Mouse (Mus musculus) stomach, embryonic 16.5 days (tissue): Measurements from ENCODE around the gene Spon1. TPM values are rescaled to one million over a fixed set of nuclear protein-coding genes. Genes with fewer than 3 reads are reported as not detected.

Experiments used
- ATAC-seq: fragments of 200-750 bp; cut with Nextera tagmentation; 2 replicates; pipeline ENCODE4 v1.8.0; 2017; ENCODE audit warnings: moderate number of reproducible peaks, moderate TSS enrichment; ENCODE audit not compliant: insufficient read depth, low FRiP score
- H3K27ac ChIP-seq: fragments of 300-500 bp; sonication (generic); 2 replicates; pipeline ENCODE4 v1.5.1; 2014; ENCODE audit warnings: low read length
- H3K27me3 ChIP-seq: fragments of 300-500 bp; sonication (generic); 2 replicates; pipeline ENCODE4 v1.6.1; 2014; ENCODE audit warnings: low read length, control low read depth, mixed read lengths; ENCODE audit not compliant: control insufficient read depth, insufficient read depth
- H3K36me3 ChIP-seq: fragments of 300-500 bp; sonication (generic); 2 replicates; pipeline ENCODE4 v1.6.1; 2014; ENCODE audit warnings: low read length; ENCODE audit not compliant: control insufficient read depth, insufficient read depth
- H3K4me1 ChIP-seq: fragments of 300-500 bp; sonication (generic); 2 replicates; pipeline ENCODE4 v1.6.1; 2014; ENCODE audit warnings: low read length, control low read depth, mixed read lengths; ENCODE audit not compliant: control insufficient read depth, insufficient read depth
- H3K4me2 ChIP-seq: fragments of 300-500 bp; sonication (generic); 2 replicates; pipeline ENCODE4 v1.6.1; 2014; ENCODE audit warnings: low read depth, low read length, mixed read lengths
- H3K4me3 ChIP-seq: fragments of 300-500 bp; sonication (generic); replicated peaks from 2 replicates; pipeline ENCODE4 v1.5.1; 2014; ENCODE audit warnings: mild to moderate bottlenecking, low read length
- H3K9ac ChIP-seq: fragments of 300-500 bp; sonication (generic); 2 replicates; pipeline ENCODE4 v1.6.1; 2014; ENCODE audit warnings: low read length
- H3K9me3 ChIP-seq: fragments of 300-500 bp; sonication (generic); replicated peaks from 2 replicates; pipeline ENCODE4 v1.6.1; 2016; ENCODE audit warnings: low read length, control low read depth; ENCODE audit not compliant: control insufficient read depth
- WGBS: fragments of 180-500 bp; shearing (Covaris S2); extraction: QIAGEN DNeasy Blood & Tissue Kit; methylation state at CpG from one replicate; pipeline ENCODE4 v1.1.7; 2014; 5-methylcytosine and 5-hydroxymethylcytosine counted together
- polyA plus RNA-seq: library from polyadenylated mRNA; unstranded; fragments of >200 nt; fragmentation: Nextera tagmentation; extraction: Ambion mirVana; gene quantifications from 2 replicates; pipeline ENCODE4 v1.2.1, GENCODE M21; 2015

Spon1 gene
- polyA plus RNA-seq, 1 experiment from 2014 or later, result 17.8 TPM

DNA sequence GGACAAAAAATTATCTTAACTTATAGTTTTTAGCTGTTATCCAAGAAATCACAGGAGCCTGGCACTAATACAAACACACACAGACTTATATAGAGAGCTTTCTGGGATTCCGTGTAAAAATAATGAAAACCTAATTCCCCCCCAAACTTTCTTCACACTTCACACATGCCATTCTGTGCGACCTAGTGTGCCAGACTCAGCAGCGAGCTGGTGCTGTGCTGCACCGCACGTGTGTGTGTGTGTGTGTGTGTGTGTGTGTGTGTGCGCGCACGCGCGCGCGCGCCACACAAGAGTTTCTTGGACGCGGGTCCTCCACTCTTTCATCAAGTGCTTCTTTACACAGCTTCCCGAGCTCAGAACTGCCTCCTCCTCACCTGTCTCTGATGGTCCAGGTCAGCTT is 292.4 kb downstream of the Spon1 start:
- H3K4me2 ChIP-seq, result no peak overlapping the region
- no peak overlapping the region for H3K27ac ChIP-seq
- H3K9me3 ChIP-seq, result no peaks in the 10 kb centered on the region
- H3K36me3 ChIP-seq, result no peaks in the 10 kb centered on the region; the same call in 1 of the 2 replicates
- ATAC-seq, result no peak
- no peak overlapping the region for H3K4me3 ChIP-seq
- H3K27me3 ChIP-seq, result no peaks in the 10 kb centered on the region
- H3K4me1 ChIP-seq, result no peaks in the 10 kb centered on the region
- WGBS, result 91% methylated on average over 16 of the region's 16 CpGs
- H3K9ac ChIP-seq, result no peak overlapping the region

DNA sequence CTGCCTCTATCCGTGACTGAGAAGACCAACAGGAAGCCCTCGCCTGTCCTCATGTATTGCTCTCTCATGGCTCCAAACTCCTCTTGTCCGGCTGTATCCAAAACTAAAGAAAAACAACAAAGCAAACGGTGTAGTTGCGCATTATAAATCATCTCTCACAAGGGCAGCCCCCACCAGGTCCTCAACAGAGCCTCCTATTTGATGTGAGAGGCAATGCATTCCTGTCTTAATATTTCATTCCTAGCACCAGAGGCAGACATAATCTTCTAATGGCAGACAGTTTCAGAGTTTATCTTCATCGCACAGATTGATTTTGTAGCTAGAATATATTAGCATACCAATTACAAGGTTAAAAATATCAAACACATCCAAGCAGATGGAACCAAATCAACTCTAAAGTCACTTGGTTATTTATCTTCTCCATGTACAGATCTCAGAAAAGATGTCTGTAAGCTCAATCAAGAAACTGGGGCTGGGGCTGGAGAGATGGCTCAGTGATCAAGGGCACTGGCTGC is 293.2 kb downstream of the Spon1 start:
- Histone ChIP-seq H3K9me3 (no peaks in the 10 kb centered on the region), H3K27me3 (no peaks in the 10 kb centered on the region), H3K4me1 (no peaks in the 10 kb centered on the region; the same call in 1 of the 2 replicates), H3K9ac (no peak overlapping the region), H3K4me2 (no peak overlapping the region), H3K36me3 (no peaks in the 10 kb centered on the region; the same call in 1 of the 2 replicates), H3K4me3 (no peak overlapping the region), H3K27ac (no peak overlapping the region)
- ATAC-seq, result no peak
- WGBS, result 83% methylated on average over 6 of the region's 6 CpGs

DNA sequence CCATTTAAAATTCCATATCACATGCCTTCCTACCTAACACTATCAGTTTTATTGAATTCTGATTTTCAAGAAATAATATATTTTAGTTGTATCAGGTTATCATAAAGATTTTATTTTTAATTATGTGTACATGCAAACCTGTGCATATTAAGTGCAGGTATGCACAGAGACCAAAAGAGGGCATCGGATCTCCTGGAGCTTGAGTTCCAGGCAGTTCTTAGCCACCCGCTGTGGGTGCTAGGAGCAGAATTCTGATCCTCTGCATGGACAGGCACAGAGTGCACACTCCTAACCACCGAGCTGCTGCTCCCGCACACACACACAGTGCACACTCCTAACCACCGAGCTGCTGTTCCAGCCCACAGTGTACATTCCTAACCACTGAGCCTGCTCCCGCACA is 294.6 kb downstream of the Spon1 start:
- H3K4me2 ChIP-seq, result no peak overlapping the region
- no peak overlapping the region for H3K27ac ChIP-seq
- WGBS, result 96% methylated on average over 6 of the region's 6 CpGs
- ATAC-seq, result no peak
- no peaks in the 10 kb centered on the region for H3K9me3 ChIP-seq
- no peak overlapping the region for H3K4me3 ChIP-seq
- H3K27me3 ChIP-seq, result no peaks in the 10 kb centered on the region
- no peak overlapping the region for H3K9ac ChIP-seq
- H3K4me1 ChIP-seq, result peaks cover 5% of the 10 kb centered on the region
- no peaks in the 10 kb centered on the region for H3K36me3 ChIP-seq

DNA sequence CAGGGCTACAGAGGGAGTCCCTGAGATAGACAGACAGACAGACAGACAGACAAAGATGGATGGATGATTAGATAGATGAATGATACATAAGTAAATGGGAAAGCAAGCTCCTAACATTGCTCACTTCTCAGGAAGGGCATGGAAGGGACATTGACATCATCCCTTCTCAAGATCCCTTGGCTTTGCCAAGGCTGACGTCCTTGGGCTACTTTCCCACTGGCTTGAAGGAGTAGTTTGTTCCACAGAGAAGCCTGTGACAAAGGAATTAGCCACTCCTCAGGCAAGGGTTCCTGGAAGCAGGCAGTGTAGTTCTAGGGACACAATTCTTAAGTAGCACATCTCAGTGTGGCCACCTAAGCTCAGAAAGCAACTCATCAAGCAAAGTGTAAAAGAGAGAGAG is 296.7 kb downstream of the Spon1 start:
- 78% methylated on average over 1 of the region's 1 CpGs for WGBS
- Histone ChIP-seq H3K36me3 (no peaks in the 10 kb centered on the region), H3K4me3 (no peak overlapping the region), H3K27ac (no peak overlapping the region), H3K4me2 (no peak overlapping the region), H3K27me3 (no peaks in the 10 kb centered on the region), H3K9ac (no peak overlapping the region), H3K9me3 (no peaks in the 10 kb centered on the region), H3K4me1 (peaks cover 17% of the 10 kb centered on the region)
- no peak for ATAC-seq

DNA sequence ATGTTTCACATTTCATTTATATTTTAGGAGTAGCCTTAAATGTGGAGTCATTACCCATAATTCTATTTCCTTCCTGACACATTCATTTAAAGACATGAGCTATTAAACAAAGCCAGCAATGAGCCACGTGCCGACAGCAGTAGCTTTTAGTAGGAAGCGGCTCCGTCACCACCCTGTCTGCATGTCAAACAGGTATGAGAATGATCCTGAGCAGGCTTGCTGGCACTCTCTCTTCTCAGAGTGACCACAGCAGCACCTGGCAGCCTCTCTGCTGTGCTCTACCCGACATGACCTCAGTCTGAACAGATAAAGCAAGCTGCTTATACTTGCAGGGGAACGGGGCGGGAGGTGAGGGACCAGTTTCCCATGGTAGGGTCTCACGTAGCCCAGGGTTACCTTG is 297.7 kb downstream of the Spon1 start:
- peak; percentile 64 for ATAC-seq

DNA sequence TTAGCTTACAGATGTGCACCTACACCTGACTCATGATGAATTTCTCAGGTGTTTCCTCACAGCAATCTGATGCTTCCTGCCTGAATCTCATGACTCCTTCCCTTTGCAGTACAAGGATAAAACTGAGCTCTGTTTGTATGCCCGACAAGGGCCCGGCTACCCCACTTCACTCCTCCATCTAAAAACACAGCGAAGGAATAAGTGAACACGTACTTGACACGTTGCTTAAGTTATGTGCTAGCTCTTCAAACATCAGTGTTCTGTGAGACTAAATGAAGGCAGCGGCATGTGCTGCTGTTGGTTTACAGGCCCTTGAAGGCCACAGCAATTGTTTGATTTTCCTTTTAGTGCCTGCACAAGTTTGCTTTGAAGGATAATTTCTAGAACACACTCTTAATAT is 298.2 kb downstream of the Spon1 start:
- no peaks in the 10 kb centered on the region for H3K9me3 ChIP-seq
- no peaks in the 10 kb centered on the region for H3K27me3 ChIP-seq
- H3K27ac ChIP-seq, result peak overlapping the region; percentile 18
- H3K9ac ChIP-seq, result 0 out of 2 replicates have a peak overlapping the region, but pooled peaks have one; percentile 5
- WGBS, result 68% methylated on average over 6 of the region's 6 CpGs
- ATAC-seq, result no peak
- H3K4me3 ChIP-seq, result no peak overlapping the region
- H3K4me2 ChIP-seq, result no peak overlapping the region
- H3K4me1 ChIP-seq, result peaks cover 17% of the 10 kb centered on the region
- H3K36me3 ChIP-seq, result no peaks in the 10 kb centered on the region

More for the DNA sequence above, 297.7 kb downstream of the Spon1 start:
- Histone ChIP-seq H3K4me1 (peaks cover 17% of the 10 kb centered on the region), H3K27me3 (no peaks in the 10 kb centered on the region), H3K36me3 (no peaks in the 10 kb centered on the region), H3K9me3 (no peaks in the 10 kb centered on the region), H3K4me2 (no peak overlapping the region), H3K27ac (peak overlapping the region; percentile 18), H3K9ac (0 out of 2 replicates have a peak overlapping the region, but pooled peaks have one; percentile 5), H3K4me3 (no peak overlapping the region)
- WGBS, result 38% methylated on average over 8 of the region's 8 CpGs

DNA sequence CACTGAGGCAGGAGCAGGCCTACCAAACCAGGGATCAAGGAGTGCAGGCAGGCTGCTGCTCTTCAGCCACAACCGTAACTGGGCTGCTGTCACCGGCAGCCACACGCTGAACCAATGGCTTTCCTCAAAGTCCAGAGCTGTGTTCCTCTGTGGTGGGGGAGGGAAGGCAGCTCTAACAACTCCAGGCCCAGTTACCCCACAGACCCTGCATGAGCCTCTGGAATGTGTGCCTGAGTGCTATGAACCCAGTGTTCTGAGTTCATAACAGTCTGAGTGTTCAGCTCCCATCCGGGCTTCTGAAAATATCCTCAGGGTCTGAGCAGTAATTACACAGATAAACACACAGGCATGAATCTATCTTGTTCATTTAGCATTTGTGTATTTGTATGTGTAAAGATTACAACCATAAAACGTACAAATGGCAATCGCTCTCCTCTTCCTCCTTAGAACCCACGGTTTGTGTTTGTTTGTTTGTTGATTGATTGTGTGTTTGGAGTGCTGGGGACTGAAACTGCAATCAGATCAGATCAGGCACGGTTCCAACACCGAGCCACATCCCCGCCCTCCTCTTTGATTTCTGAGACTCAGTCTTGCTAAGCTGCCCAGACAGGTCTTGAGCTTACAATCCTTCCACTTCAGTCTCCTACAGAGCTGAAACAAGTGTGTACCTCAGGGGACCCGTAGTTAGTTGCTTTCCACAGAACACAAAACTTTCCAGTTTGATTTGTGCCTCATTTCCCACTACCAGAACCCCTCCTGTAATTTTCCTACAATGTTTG is 299.8 kb downstream of the Spon1 start:
- WGBS, result 33% methylated on average over 11 of the region's 11 CpGs
- Histone ChIP-seq H3K9me3 (no peaks in the 10 kb centered on the region), H3K27me3 (no peaks in the 10 kb centered on the region), H3K4me2 (0 out of 2 replicates have a peak overlapping the region, but pooled peaks have one; percentile 69), H3K4me3 (no peak overlapping the region), H3K36me3 (no peaks in the 10 kb centered on the region), H3K9ac (peak overlapping the region; percentile 49; the same call in 1 of the 2 replicates), H3K4me1 (peaks cover 17% of the 10 kb centered on the region), H3K27ac (peak overlapping the region; percentile 76)
- ATAC-seq, result 0 out of 2 replicates have a peak, but pooled peaks have one; percentile 48

DNA sequence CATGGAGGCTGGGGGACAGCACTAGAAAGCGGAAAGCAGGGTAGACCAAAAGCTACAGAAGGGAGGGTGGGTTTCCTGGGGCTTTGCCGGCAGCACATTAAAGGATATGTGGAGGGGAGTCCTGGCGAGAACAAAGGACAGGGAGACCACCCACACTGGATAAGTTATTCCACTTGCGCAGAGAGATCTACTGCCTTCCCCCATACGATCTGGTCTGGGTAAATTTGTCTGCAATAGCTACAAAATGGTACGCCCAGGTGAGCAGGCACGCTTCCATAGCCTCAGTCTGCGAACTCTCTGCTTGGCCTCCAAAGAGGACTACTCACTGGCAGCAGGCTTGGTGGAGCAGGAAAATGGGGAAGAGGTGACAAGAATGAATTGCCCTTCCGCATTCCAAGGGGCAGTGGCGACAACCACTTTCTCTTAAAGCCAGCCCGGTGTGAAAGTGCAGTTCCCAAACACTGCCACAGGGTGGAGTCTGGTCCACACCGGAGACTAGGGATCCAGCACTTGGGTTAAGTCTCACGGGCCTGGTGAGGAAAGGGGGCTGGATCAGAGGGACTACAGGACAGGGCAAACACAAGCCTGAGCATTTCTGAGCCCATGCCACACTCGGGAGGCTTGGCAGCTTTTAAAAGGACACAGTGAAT is 300.9 kb downstream of the Spon1 start:
- peak overlapping the region; percentile 76 for H3K27ac ChIP-seq
- 6% methylated on average over 14 of the region's 14 CpGs for WGBS
- H3K27me3 ChIP-seq, result no peaks in the 10 kb centered on the region
- peak; percentile 69; the same call in 1 of the 2 replicates for ATAC-seq
- no peaks in the 10 kb centered on the region for H3K36me3 ChIP-seq
- peaks cover 17% of the 10 kb centered on the region for H3K4me1 ChIP-seq
- peak overlapping the region; percentile 36 for H3K4me3 ChIP-seq
- peak overlapping the region; percentile 69 for H3K4me2 ChIP-seq
- no peaks in the 10 kb centered on the region for H3K9me3 ChIP-seq
- H3K9ac ChIP-seq, result peak overlapping the region; percentile 49

DNA sequence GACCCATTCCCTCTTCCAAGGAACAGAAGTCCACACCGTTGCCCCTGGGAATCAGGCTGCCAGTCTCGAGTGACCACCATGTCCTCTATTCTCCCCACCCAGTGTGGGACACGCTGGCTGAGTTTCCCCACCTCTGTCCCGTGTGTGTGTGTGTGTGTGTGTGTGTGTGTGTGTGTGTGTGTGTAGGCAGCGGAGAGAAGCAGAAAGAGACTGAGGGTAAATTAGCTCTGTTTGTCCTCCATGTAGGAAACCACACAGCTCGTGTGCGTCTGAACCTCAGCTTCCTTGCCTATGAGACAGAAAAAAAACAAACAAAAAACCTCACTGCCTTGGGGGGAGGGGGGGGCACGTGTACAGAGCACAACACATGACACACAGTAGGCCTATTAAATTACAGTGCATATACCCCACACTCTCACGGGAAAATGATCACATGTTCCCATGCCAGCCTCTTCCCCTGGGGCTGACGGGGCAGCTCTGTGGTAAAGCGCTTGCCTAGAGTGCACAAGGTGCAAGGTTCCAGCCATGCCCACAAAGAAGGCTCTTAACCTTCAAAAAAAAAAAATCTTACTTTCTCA is 303.2 kb downstream of the Spon1 start:
- H3K4me1 ChIP-seq, result peaks cover 29% of the 10 kb centered on the region
- no peak overlapping the region for H3K4me2 ChIP-seq
- no peak for ATAC-seq
- H3K27ac ChIP-seq, result no peak overlapping the region
- H3K36me3 ChIP-seq, result no peaks in the 10 kb centered on the region
- H3K27me3 ChIP-seq, result no peaks in the 10 kb centered on the region
- H3K9ac ChIP-seq, result no peak overlapping the region
- WGBS, result 72% methylated on average over 11 of the region's 11 CpGs
- H3K4me3 ChIP-seq, result no peak overlapping the region
- no peaks in the 10 kb centered on the region for H3K9me3 ChIP-seq
